22 mouse cellular contexts compared by ENCODE assay signal in the genomic region with DNA sequence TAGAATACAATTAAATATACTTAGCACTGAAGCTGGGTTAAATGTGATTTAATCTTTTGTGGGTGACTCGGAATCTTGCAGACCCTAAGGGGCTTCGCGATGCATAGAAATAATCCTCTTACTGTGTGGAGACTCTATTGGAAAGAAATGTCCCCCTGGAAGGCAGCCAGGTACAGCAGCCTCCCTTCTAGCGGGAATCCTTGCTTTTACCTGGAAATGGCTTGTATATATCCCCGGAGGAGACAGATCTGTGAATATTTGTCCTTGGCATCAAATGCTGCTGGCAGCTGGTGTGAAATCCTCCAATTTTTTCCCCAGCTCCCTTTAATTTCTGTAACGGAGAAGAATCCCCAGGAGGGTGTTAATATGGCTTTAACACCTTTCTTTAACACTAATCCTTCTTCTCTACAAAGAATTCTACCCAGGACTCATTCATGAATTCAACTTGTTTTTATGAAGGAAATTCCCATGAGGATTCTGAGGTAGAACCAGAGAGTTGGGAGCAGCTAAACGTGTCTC.
DNase-seq lines count a peak whose midpoint lies in the region; ATAC-seq and TF ChIP-seq lines count a peak whose summit lies in the region.
"Had no signal": no experiment of that assay in that cellular context is flagged by ENCODE, and none has a peak within 500 bp of the region (broad histone marks: within the 10 kb centered on the region; RNA-seq: fewer than 3 reads in every experiment).

No protein-coding gene starts in this region.

- H3K36me3 ChIP-seq in forebrain, embryonic 14.5 days (ENCODE audit: control insufficient read depth, insufficient read depth, low read length) = no peaks in the 10 kb centered on the region
- no peaks in the 10 kb centered on the region for H3K36me3 ChIP-seq in forebrain, embryonic 11.5 days (ENCODE audit: control insufficient read depth, insufficient read depth, low read length)
- H3K36me3 ChIP-seq in hindbrain, postnatal 0 days (ENCODE audit: insufficient read depth, low read length) = no peaks in the 10 kb centered on the region
- no peaks in the 10 kb centered on the region for H3K36me3 ChIP-seq in hindbrain, embryonic 12.5 days
- no peaks in the 10 kb centered on the region for H3K36me3 ChIP-seq in midbrain, postnatal 0 days (ENCODE audit: insufficient read depth, low read length)
- H3K36me3 ChIP-seq: embryonic facial prominence, embryonic 15.5 days; heart, embryonic 10.5 days; limb, embryonic 13.5 days; liver, embryonic 12.5 days; stomach, embryonic 15.5 days had no signal

- DNase-seq in forebrain, embryonic 14.5 days (ENCODE audit: low spot score) = peak; percentile 67
- DNase-seq in forebrain, embryonic 11.5 days (ENCODE audit: low spot score) = no peak
- DNase-seq in hindbrain, postnatal 0 days (ENCODE audit: low spot score) = peak; percentile 60
- DNase-seq in brain, embryonic 18.5 days (ENCODE audit: low read depth, low spot score) = peak; percentile 14
- DNase-seq in midbrain, postnatal 0 days (ENCODE audit: low spot score) = peak; percentile 40
- no peak for DNase-seq in lung, postnatal 25 days (ENCODE audit: low spot score)
- DNase-seq: adrenal gland, adult 8-10 months; embryo, embryonic 11 days; gastrocnemius, postnatal 10 days; kidney, postnatal 25 days; lung, adult 18-20 months; lung, postnatal 10 days; thymus, postnatal 25 days had no signal

- 24% methylated on average over 7 of the region's 7 CpGs for WGBS in forebrain, embryonic 14.5 days
- WGBS in forebrain, embryonic 11.5 days = 47% methylated on average over 7 of the region's 7 CpGs
- WGBS in hindbrain, postnatal 0 days = 34% methylated on average over 7 of the region's 7 CpGs
- WGBS in hindbrain, embryonic 12.5 days = 60% methylated on average over 7 of the region's 7 CpGs
- 17% methylated on average over 7 of the region's 7 CpGs for WGBS in midbrain, postnatal 0 days

- H3K27me3 ChIP-seq in forebrain, embryonic 14.5 days (replicated peaks; ENCODE audit: control insufficient read depth, insufficient read depth, low read length) = no peaks in the 10 kb centered on the region
- H3K27me3 ChIP-seq in forebrain, embryonic 11.5 days (ENCODE audit: control insufficient read depth, insufficient read depth, low read length) = no peaks in the 10 kb centered on the region
- no peaks in the 10 kb centered on the region for H3K27me3 ChIP-seq in hindbrain, postnatal 0 days (ENCODE audit: insufficient read depth, low read length)
- peaks cover 7% of the 10 kb centered on the region for H3K27me3 ChIP-seq in hindbrain, embryonic 12.5 days
- no peaks in the 10 kb centered on the region for H3K27me3 ChIP-seq in midbrain, postnatal 0 days (ENCODE audit: insufficient read depth, low read length)
- H3K27me3 ChIP-seq: embryonic facial prominence, embryonic 15.5 days; stomach, embryonic 15.5 days had no signal

- no peak overlapping the region for H3K9ac ChIP-seq in forebrain, embryonic 14.5 days (ENCODE audit: low read length)
- no peak overlapping the region for H3K9ac ChIP-seq in forebrain, embryonic 11.5 days (ENCODE audit: low read length)
- no peak overlapping the region for H3K9ac ChIP-seq in hindbrain, postnatal 0 days (replicated peaks; ENCODE audit: low read length)
- H3K9ac ChIP-seq in hindbrain, embryonic 12.5 days = no peak overlapping the region
- H3K9ac ChIP-seq in midbrain, postnatal 0 days (replicated peaks; ENCODE audit: low read length, poor library complexity, severe bottlenecking) = no peak overlapping the region
- H3K9ac ChIP-seq: embryonic facial prominence, embryonic 15.5 days; limb, embryonic 13.5 days; liver, embryonic 12.5 days; stomach, embryonic 15.5 days had no signal

- peak overlapping the region; percentile 41; the same call in 1 of the 2 replicates for H3K27ac ChIP-seq in forebrain, embryonic 14.5 days (ENCODE audit: low read depth, low read length)
- H3K27ac ChIP-seq in forebrain, embryonic 11.5 days (ENCODE audit: low read depth, low read length) = no peak overlapping the region
- no peak overlapping the region for H3K27ac ChIP-seq in hindbrain, postnatal 0 days
- H3K27ac ChIP-seq in hindbrain, embryonic 12.5 days = no peak overlapping the region
- H3K27ac ChIP-seq in midbrain, postnatal 0 days (ENCODE audit: low read depth, low read length) = no peak overlapping the region
- H3K27ac ChIP-seq: embryonic facial prominence, embryonic 15.5 days; heart, embryonic 10.5 days; layer of hippocampus, adult 2 months; limb, embryonic 13.5 days; liver, embryonic 12.5 days; stomach, embryonic 15.5 days had no signal

- peak; percentile 65; the same call in 1 of the 2 replicates for ATAC-seq in forebrain, embryonic 14.5 days
- no peak for ATAC-seq in forebrain, embryonic 11.5 days (replicated peaks; ENCODE audit: low FRiP score)
- ATAC-seq in hindbrain, postnatal 0 days = no peak
- ATAC-seq in hindbrain, embryonic 12.5 days (ENCODE audit: low FRiP score) = no peak
- no peak for ATAC-seq in midbrain, postnatal 0 days (ENCODE audit: low FRiP score)
- ATAC-seq: activated CD4-positive, CD25-positive, alpha-beta regulatory T cell, adult 4 months; intestine, embryonic 16.5 days; liver, embryonic 12.5 days had no signal

- H3K4me3 ChIP-seq in forebrain, embryonic 14.5 days (ENCODE audit: low read depth, low read length) = no peak overlapping the region
- H3K4me3 ChIP-seq in forebrain, embryonic 11.5 days (ENCODE audit: low read depth, low read length) = no peak overlapping the region
- no peak overlapping the region for H3K4me3 ChIP-seq in hindbrain, postnatal 0 days (ENCODE audit: low read length)
- no peak overlapping the region for H3K4me3 ChIP-seq in hindbrain, embryonic 12.5 days
- no peak overlapping the region for H3K4me3 ChIP-seq in midbrain, postnatal 0 days (ENCODE audit: low read depth, low read length)
- H3K4me3 ChIP-seq: embryonic facial prominence, embryonic 15.5 days; heart, embryonic 10.5 days; layer of hippocampus, adult 2 months; limb, embryonic 13.5 days; liver, embryonic 12.5 days; stomach, embryonic 15.5 days had no signal

- H3K4me1 ChIP-seq in forebrain, embryonic 14.5 days (ENCODE audit: control insufficient read depth, insufficient read depth, low read length) = no peaks in the 10 kb centered on the region
- H3K4me1 ChIP-seq in forebrain, embryonic 11.5 days (replicated peaks; ENCODE audit: control insufficient read depth, insufficient read depth, low read length) = no peaks in the 10 kb centered on the region
- 0 out of 2 replicates have a peak, but pooled peaks cover 4% of the 10 kb centered on the region for H3K4me1 ChIP-seq in hindbrain, postnatal 0 days (ENCODE audit: insufficient read depth, low read length)
- H3K4me1 ChIP-seq in hindbrain, embryonic 12.5 days = no peaks in the 10 kb centered on the region
- no peaks in the 10 kb centered on the region for H3K4me1 ChIP-seq in midbrain, postnatal 0 days (ENCODE audit: insufficient read depth, low read length)
- H3K4me1 ChIP-seq: embryonic facial prominence, embryonic 15.5 days; heart, embryonic 10.5 days; liver, embryonic 12.5 days; stomach, embryonic 15.5 days had no signal

- no peaks in the 10 kb centered on the region for H3K9me3 ChIP-seq in forebrain, embryonic 14.5 days (replicated peaks; ENCODE audit: control insufficient read depth, low read length)
- no peaks in the 10 kb centered on the region for H3K9me3 ChIP-seq in forebrain, embryonic 11.5 days (ENCODE audit: control insufficient read depth, low read length)
- no peaks in the 10 kb centered on the region for H3K9me3 ChIP-seq in hindbrain, postnatal 0 days (ENCODE audit: low read length)
- H3K9me3 ChIP-seq in hindbrain, embryonic 12.5 days (replicated peaks) = no peaks in the 10 kb centered on the region
- no peaks in the 10 kb centered on the region for H3K9me3 ChIP-seq in midbrain, postnatal 0 days (ENCODE audit: low read length)
- H3K9me3 ChIP-seq: embryonic facial prominence, embryonic 15.5 days; heart, embryonic 10.5 days; limb, embryonic 13.5 days; liver, embryonic 12.5 days; stomach, embryonic 15.5 days had no signal

- TF ChIP-seq CTCF in hindbrain, postnatal 0 days (IDR thresholded peaks at IDR 0.05; ENCODE audit: low read depth) = no peak
- TF ChIP-seq CTCF in midbrain, postnatal 0 days (IDR thresholded peaks at IDR 0.05) = no peak

- H3K4me2 ChIP-seq in forebrain, embryonic 14.5 days (ENCODE audit: low read length) = no peak overlapping the region
- H3K4me2 ChIP-seq in forebrain, embryonic 11.5 days (ENCODE audit: low read depth, low read length, severe bottlenecking) = no peak overlapping the region
- no peak overlapping the region for H3K4me2 ChIP-seq in hindbrain, postnatal 0 days (ENCODE audit: low read depth, low read length)
- no peak overlapping the region for H3K4me2 ChIP-seq in hindbrain, embryonic 12.5 days (replicated peaks)
- no peak overlapping the region for H3K4me2 ChIP-seq in midbrain, postnatal 0 days (ENCODE audit: low read depth, low read length, poor library complexity, severe bottlenecking)
- H3K4me2 ChIP-seq: embryonic facial prominence, embryonic 15.5 days; limb, embryonic 13.5 days; liver, embryonic 12.5 days; stomach, embryonic 15.5 days had no signal

Comparison
In these comparisons a context has a peak if more than half of its experiments do, and no peak if none do; other contexts are left out.
1. DNase-seq: peak in forebrain, embryonic 14.5 days (single experiment), hindbrain, postnatal 0 days (single experiment), brain, embryonic 18.5 days (single experiment) and midbrain, postnatal 0 days (single experiment); none in forebrain, embryonic 11.5 days (single experiment) and lung, postnatal 25 days (single experiment).